Mouse (Mus musculus) ovary, postnatal 36 days (tissue): ENCODE data around the gene Pdzk1ip1.

Source experiments
- DNase-seq: peaks from one replicate; pipeline ENCODE4 v3.0.0; 2022; ENCODE audit warnings: low spot score, mixed read lengths

Gene Pdzk1ip1

DNA sequence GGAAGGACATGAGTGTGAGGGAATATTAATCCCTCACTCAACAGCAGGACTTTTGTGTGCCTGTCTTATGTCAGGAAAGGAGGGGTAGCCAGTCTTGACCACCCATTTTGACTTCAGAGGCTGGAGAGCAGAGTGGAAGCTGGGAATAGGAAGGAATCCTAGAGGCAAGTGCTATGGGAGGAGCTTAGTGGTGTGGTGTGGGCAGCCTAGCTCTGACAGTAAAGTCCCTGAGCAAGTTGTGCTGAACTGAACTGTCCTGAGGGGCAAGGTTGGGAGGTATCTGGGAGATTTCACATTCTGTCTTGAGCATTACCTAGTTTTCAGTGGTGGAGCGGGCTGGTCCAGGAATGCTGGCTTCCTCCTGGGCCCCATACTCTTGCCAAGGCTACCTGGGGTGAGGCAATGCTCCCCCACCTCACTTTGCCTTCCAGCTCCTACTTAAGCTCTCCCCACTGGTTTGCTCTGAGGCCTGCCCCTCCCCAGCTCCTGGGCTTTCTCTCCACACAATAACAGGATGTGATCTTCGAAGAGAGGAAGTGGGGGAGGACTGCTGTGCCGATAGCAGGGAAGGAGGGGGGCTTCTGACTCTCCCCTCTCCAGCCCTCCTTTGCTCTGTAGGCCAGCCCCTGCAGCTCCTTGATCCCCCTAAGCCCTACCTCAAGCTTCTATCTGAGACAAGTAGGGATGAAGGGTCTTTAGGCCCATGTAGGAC is 13.1 kb upstream of the Pdzk1ip1 start:
- no peak for DNase-seq

DNA sequence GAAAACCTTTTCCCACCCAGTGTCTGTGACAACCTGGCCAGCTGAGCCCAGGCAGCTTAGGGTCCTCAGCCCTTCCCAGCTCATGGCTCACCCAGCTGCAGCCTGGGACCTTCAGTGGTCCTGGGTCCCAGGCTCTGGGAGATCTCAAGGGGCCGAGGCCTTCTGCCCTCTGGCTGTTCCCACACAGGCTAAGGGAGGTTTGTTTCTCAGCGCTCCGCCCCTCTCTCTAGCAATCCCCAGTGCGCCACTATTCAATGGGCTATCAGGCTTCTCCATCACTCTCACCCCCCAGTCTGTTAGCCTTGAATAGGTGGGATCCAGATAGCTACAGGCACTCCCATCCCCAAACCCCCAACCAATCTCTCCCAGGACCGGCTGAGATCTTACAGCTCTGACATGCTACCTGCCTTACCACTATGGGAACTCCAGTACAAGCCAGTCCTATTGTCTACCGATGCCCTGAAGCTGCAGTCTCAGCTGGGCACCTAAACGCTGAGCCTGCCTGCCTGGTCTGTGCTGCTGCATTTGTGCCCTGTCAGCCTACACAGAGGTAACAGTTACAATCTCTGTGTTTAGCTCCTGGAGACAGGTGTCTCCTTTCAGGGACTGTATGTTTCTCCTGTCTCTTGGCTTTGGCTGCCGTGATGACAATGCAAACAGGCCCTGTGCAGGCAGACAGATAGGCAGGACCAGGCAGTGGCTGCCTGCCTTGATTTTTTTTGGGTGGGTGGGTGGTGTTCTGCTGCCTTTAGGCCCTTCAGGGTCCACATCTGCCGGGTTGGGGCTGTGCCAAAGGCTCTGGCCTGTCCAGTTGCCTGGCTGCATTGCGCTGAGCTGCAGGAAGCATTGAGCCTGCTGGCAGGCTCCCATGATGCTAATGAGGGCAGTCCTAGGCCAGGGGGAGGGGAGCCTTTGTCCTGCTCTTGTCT is 9.4 kb upstream of the Pdzk1ip1 start:
- no peak for DNase-seq

DNA sequence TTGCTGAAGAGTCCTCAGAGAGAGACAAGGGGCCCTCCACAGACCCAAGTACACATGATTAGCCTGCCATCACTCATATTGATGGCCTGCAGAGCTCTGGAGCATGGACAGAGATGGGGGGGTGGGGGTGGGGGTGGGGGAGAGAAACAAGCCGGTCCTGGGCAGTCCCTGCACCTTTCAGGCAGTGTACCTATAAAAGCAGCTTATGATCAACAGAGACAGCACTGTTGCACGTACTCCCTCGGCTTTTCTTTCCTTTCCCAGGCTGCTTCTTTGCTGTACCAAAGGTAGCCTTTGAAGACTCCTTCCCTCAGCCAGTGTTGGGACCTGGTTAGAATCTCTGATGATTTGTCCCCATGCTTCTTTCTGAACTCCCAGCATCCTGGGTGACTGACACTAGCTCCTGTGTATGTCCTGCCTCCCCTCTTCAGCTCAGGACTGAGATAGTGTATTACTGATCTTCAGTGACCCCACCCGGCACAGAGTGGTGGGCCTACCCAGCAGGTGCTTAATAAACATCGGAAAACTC is 8.6 kb upstream of the Pdzk1ip1 start:
- DNase-seq, result no peak

DNA sequence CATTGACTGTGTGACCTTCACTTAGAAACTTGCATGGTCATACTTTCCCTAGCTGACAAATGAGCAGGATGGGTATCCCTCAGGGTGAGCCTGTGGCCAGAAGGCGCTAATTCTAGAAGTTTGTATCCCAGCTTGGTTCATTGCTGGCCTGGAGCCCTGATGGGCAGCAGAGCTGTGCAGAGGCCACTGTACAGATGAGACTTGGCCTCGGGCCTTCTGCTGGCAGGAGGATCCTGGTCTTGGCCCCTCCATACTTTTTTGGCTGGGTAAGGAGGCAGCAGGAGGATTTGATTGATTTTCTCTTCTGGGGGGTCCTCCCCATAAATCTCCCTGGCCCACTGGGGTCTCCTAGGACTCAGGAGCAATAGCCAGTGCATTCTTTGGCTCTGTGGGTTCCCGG is 5.5 kb upstream of the Pdzk1ip1 start:
- DNase-seq, result no peak

DNA sequence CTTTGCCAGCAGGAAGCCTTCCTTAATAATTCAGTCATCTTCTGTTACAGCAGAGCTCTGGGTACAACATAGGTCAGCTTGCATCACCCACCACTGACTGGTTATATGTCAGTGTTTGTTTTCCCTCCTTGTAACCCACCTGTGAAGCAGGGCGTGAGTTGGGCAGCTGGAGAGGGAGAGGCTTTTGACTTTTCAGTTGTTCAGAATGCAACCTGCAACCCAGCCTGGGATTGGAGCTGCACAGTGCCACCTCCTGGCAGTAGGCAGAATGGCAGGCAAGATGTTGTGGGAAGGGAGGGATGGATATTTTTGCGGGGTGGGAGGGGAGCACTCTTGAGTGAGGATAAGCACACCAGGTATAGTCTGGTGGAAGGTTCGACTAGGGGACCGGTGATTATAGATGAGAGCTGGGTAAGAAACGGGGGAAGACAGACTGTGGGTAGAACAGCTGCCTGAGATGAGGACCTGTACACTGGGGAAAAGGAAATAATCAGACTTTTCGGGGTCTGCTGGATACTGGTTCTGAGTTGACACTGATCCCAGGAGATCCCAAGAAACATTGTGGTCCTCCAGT is 2.9 kb upstream of the Pdzk1ip1 start:
- peak; percentile 41 for DNase-seq

DNA sequence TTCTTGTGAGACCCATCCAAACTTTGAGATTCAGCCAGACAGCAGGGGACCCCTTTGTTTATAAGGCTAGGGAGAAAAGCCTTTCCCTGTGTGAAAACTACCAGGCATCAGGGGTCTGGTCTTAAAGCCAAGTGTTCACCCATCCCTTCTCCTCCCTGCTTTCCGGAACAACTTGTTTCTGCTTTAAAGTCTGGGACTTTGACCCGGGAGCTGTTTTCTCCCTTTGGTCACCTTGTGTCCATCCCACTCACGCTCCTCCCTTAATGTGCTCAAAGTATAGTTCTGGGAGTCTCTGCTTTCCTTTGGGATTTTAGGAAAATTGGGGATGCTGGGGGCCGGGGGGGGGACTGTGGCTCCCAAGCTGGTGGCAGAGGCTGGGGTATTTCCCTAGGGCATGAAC is 2.3 kb upstream of the Pdzk1ip1 start:
- no peak for DNase-seq

DNA sequence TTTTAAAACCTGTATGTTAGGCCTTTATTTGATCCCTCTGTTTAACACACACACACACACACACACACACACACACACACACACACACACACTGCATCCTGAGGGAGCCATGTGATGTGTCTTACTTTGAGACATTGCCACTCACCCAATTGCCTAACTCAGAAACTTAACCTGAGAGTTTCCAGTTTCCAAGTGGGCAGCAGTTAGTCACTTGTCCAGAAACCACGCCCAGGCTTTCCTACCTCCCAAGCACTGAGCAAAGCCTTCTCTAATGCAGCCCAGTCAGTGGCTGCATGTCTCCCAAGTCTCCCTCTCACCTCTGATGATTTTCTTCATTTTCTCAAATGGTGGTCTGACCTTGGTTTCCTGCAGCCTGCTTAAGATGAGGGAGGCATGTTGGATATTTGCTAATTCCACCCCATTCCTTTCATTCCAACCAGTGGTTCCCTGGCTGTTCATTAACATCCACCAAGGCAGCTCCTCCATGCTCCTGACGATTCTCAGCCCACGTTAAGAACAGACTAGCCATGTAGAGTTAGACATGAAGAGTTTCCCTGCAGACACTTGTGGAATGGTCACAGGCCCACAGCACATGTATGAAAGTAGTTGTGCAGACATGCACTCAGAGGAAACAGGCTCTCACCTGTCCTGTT is 1.6 kb upstream of the Pdzk1ip1 start:
- DNase-seq, result no peak

DNA sequence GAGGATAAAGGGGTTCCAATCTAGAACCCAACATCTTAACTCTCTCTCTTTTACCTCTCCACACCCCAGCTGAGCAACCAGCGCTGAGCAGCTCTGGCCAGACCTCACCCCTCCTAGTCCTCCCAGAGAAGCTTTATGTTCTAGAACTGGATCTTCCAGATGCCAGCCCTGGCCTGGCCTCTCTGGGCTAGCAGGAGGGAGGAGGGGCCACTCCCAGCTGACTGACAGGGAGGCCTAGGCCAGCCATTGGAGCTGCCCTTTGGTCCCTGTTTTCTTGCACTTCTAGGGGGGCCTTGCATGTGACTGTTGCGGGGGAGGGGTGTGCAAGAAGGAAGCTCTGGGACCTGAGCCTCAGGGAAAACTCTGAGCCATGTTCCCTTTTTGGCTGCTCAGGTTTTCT is 2.1 kb downstream of the Pdzk1ip1 start:
- DNase-seq, result no peak

DNA sequence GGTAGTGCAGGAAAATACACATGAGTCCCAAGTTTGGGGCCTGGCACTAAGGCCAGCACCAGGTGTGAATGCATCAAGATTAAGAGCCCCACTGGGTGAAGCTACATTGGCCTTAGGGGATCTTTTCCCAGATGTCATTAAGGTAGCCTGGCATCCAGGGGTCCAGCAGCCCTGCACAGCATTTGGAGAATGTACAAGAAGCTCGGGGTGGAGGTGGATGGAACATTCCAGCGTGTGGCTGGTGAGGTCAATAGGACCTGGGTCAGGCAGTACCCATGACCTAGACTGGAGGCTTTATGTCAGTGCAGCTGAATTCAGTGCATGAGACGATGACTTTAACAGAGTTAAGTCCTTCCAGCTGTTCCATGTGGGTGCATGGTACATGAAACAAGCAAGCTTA is 3.3 kb downstream of the Pdzk1ip1 start:
- no peak for DNase-seq

DNA sequence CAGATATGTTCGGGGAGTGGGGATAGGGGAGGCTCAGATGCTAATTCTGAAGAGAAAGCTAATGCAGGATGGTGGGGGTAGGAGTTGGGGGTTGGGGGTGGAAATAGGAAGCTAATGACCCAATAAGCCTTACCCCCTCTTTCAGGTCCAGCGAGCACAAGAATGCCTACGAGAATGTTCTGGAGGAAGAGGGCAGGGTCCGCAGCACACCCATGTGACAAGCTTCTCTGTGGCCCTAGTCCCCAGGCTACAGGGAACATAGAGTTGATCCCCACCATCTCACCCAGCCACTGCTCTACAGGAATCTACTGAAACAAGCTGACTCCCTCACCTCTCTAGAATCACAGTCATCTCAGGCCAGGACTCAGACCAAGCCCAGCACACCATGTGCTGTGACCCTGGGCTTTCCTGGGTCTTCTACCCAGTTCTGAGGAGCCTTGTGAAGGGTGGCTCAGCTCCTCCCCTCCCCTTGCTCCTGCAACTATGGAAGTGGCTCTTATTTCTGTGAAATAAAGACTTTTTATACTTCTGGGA is 4.9 kb downstream of the Pdzk1ip1 start:
- no peak for DNase-seq

DNA sequence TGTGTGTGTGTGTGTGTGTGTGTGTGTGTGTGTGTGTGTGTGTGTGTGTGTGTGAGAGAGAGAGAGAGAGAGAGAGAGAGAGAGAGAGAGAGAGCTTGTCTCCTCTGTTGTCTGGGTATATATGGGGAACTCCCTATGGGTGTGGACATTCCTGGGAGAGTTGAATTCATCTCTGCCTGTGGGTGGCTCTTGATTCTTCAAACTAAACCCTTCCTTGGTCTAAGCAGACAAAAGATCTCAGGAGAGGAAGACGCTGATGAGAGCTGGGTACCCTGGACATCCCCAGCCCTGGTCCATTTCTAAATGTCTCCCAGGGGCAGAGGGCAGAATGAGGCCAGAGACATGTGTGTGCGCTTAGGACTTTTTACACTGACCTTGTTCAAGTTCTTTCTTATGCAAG is 5.5 kb downstream of the Pdzk1ip1 start:
- DNase-seq, result no peak

DNA sequence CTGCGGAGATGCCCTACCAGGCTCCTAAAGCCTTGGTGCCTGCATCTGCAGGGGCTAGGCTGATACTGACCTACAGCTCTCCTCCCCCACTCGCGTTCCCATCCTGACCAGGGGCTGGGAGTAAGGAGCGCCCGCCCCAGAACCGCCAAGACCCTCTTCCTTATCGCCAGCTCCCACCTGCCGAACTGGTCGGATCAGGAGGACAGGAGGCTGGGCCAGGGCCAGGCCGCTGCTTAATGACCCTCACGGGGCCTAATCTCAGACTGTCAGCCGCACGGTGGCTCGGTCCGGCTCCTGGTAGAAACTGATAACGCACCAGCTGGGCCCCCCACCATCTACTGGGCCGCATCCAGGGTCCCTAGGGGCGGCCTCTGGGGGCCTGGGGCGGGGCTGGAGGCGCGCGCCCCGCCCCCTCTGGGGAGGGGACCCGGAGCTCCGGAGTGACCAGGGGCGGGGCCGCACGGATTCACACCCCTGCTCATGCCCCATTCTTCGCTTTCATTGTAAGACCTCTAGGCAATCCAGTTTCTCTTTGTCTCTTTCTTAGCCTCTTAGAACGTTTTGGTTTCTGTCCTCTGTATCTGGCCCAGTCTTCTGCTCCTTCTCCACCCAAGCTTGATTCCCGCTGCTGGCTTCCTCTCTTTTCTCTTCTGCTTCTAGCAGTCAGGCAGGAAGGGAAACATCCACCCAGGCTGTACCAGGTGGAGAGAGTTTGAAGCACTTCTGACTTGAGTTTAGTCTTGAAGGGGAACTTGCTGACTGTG is 7.3 kb downstream of the Pdzk1ip1 start:
- DNase-seq, result peak; percentile 29

DNA sequence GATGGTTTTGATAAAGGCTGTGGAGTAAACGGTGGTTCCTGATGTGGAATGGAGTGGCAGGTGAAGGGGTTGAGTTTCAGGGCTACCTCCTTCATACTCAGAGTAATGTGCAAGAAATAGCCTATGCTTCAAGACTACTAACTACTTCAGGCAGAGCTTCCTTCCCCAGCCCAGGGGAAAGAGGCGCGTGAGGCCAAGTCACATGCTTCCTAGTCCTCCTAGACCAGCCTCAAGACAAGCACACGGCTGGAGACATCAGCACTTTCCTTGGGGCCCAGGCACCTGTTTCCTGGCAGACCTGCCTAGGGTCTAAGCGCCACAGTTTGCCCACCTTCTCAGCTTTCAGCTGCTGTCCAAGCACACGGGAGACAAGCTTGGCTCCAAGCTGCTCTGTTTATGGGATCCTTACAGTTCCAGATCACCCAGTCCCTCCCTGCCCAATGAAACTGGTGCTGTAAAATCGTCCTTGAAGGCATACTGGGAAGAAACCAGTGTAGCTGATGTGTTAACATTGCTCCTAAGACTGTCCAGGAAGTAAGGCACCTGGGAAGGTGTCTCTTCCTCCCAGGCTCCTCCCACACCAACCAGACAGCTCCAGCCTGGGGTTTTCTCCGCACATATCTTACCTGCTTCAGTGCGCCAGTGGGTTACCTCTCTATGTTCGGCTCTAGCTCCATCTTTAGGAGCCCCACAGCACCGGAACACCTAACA is 8.1 kb downstream of the Pdzk1ip1 start:
- DNase-seq, result no peak

DNA sequence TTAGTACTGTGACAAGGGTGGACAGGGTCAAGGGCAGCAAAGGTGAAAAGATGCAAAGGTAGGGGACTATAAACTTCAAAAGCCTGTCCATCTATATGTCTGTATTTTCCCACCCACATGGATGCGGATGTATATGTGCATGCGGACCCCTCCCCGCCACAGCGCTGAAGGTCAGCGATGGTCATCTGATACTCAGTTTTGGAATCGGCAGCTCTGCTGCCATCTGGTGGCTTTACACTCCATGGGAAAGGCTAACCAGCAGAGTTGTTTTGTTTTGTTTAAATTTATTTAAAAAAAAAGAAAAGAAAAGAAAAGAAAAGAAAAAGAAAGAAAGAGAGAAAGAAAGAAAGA is 8.6 kb downstream of the Pdzk1ip1 start:
- no peak for DNase-seq

DNA sequence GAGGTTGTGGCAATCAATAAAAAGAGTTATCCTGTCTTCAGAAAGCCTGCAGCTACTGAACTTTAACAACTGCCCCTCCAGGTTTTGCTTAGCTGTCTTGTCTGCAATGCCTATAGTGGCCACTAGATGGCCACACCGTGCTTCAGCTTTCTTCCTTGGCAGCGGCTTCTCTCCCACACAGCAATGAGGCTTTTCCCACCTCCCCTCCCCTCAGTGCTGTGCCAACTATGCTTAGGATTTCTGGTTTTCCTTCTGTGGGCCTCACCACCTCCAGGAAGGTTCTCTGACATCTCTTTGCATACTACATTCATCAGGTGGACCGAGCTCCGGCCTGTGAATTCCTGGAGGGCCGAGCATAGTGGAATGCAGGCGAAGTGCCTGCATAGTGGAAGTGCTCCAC is 13.2 kb downstream of the Pdzk1ip1 start:
- peak; percentile 39 for DNase-seq

DNA sequence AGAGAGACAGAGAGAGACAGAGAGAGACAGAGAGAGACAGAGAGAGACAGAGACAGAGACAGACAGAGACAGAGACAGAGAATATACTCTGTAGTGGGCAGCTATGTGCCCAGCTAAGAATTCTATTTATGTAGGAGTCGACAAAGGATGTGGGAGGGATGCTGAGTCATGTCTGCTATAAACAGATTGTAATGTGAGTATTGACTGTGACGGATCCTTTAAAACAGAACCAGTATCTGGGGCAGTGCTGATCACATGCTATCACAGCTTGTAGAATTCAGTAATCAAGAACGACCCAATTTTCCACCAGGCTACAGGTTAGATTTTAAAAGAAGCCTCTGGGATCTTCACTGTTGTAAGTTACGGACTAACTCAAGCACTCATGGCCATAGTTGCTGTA is 15.0 kb downstream of the Pdzk1ip1 start:
- no peak for DNase-seq

DNA sequence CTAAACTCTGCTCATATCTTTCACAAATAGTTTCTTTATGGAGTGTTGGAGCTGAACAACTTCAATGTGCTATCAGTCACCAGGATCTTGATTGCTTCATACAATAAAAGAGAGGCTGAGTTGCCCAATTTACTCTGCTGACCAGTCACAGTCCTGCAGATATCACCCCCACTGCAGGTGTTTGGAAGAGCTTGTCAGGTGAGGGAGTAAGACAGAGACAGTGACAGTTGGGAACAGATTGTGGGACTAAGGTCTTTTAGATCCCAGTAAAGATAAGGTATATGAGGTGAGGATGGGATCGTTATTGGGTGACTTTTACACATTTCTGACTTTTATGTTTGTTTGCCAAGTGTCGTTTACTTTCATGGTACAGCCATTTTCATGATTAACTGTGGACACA is 22.7 kb downstream of the Pdzk1ip1 start:
- no peak for DNase-seq

DNA sequence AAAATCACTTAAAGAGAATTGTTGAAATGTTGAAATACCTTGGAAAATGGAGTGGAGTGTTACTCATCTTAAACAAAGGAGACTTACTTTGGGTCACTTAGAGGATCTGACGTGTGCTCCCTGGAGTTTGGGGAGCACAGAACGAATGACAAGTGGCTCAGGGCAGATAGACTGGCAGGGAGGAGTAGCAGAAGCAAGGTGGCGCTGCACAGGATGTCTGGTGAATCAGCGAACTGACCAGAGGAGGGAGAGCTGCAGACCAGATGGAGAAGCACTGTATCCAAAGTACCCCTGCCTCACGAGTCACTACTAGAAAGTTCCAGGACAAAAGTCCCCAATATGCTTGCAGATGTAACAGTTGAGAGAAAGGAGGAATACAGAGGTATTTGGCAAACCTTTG is 24.8 kb downstream of the Pdzk1ip1 start:
- no peak for DNase-seq

DNA sequence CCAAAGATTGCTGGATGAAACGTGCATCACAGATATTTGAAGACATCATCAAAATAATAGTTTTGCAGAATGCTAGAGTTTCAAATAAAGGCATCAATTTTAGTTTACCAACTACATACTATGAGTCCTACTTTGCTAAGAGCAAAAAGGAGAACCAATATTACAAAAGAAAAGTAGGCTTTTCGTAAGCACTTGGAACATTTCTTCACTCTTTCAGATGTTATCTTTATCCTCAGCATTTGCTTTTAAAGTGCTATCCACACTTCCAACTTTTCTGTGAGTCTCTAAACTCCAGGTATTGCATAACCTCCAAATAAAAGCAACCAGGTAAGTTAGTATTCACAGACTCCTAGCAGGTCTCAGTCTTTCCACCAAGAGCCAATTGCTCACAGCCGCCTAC is 31.1 kb downstream of the Pdzk1ip1 start:
- DNase-seq, result no peak

DNA sequence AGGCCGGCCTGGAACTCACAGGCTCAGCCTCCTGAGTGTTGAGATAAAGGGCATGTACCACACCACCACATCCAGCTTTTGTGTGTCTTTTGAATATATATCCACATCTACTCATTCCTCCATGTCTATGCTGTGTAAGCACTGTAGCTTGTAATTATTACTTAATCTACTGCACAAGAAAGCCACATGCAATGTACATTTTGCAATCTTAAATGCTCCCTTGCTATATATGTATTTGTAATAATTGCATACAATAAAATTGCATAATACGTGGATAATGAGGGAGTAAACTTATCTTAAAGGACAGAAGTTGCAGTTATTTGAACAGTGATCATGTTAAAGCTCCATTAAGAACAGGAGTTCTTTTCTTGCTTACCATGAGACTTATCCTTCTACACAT is 32.7 kb downstream of the Pdzk1ip1 start:
- no peak for DNase-seq

DNA sequence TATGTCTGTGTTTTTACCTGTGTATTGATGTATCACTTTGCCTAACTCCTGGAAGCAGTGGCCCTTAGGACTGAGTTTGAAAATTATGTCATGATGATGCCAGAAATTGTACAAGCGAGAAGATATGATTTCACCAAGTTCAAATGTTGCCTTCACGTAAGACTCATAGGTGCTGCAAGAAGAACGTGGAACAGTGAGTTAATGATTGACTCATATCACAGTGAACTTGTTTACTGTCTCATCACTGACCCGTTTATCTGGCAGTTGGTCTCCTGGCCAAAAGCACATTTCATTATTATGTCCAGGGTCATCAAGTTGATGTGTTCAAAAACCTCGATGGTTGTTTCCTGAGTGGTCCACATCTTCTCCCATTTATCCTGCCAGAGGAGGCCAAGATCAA is 33.1 kb downstream of the Pdzk1ip1 start:
- DNase-seq, result no peak
